Mouse (Mus musculus) lung, adult 18-20 months (tissue): ENCODE measurements around the gene Alyref2.
A peak's percentile ranks its signal among the peaks of the same experiment; 100 is the strongest.
"Not testable (repeated sequence)": the region's sequence is repeated elsewhere in the genome, so short reads cannot be mapped to it uniquely, and the experiment has no call there.

Experiments
- DNase-seq, 2 experiments: peaks; one replicate each; pipeline ENCODE4 v3.0.0; 2022; ENCODE audit warnings: mixed read lengths in 2 of 2

The Alyref2 gene

GRCm38 (mm10) chr1:171503250-171503591 is at the start of gene Alyref2:
Gene Alyref2, plus strand, starts transcription at chr1:171503478.
- peak; percentile 94 to 96 for DNase-seq

GRCm38 (mm10) chr1:171454926-171455325 is 48.4 kb upstream of the Alyref2 start:
- no peak for DNase-seq

- no peak for DNase-seq
Observed at GRCm38 (mm10) chr1:171457568-171457967, 45.7 kb upstream of the Alyref2 start.

GRCm38 (mm10) chr1:171459791-171460190 is 43.5 kb upstream of the Alyref2 start:
- DNase-seq, result no peak

GRCm38 (mm10) chr1:171460551-171461503 is 42.5 kb upstream of the Alyref2 start:
- DNase-seq, result no peak

- no peak for DNase-seq
Observed at GRCm38 (mm10) chr1:171463133-171463532, 40.1 kb upstream of the Alyref2 start.

GRCm38 (mm10) chr1:171465749-171466412 is 37.4 kb upstream of the Alyref2 start:
- no peak for DNase-seq

GRCm38 (mm10) chr1:171466565-171466964 is 36.7 kb upstream of the Alyref2 start:
- no peak for DNase-seq

GRCm38 (mm10) chr1:171469678-171470077 is 33.6 kb upstream of the Alyref2 start:
- no peak for DNase-seq

- peak in 1 of 2 experiments; percentile 66 for DNase-seq
Observed at GRCm38 (mm10) chr1:171470371-171470871, 32.9 kb upstream of the Alyref2 start.

GRCm38 (mm10) chr1:171470896-171471295 is 32.4 kb upstream of the Alyref2 start:
- peak; percentile 63 to 75 for DNase-seq

- no peak for DNase-seq
Observed at GRCm38 (mm10) chr1:171471452-171471851, 31.8 kb upstream of the Alyref2 start.

GRCm38 (mm10) chr1:171471941-171472340 is 31.3 kb upstream of the Alyref2 start:
- not testable (repeated sequence) for DNase-seq

GRCm38 (mm10) chr1:171473506-171473905 is 29.8 kb upstream of the Alyref2 start:
- DNase-seq, result no peak

GRCm38 (mm10) chr1:171473920-171474640 is 29.2 kb upstream of the Alyref2 start:
- DNase-seq, result no peak

- no peak for DNase-seq
Observed at GRCm38 (mm10) chr1:171477123-171477522, 26.2 kb upstream of the Alyref2 start.

- DNase-seq, result peak; percentile 73 to 85
Observed at GRCm38 (mm10) chr1:171477758-171478545, 25.3 kb upstream of the Alyref2 start.

GRCm38 (mm10) chr1:171478968-171479367 is 24.3 kb upstream of the Alyref2 start:
- DNase-seq, result peak; percentile 75 to 82

- DNase-seq, result no peak
Observed at GRCm38 (mm10) chr1:171494241-171494640, 9.0 kb upstream of the Alyref2 start.

- DNase-seq, result no peak
Observed at GRCm38 (mm10) chr1:171495371-171495770, 7.9 kb upstream of the Alyref2 start.

GRCm38 (mm10) chr1:171499856-171500255 is 3.4 kb upstream of the Alyref2 start:
- DNase-seq, result no peak

- no peak for DNase-seq
Observed at GRCm38 (mm10) chr1:171501016-171501610, 2.2 kb upstream of the Alyref2 start.
